Mouse (Mus musculus): Measurements from ENCODE around the gene Bsx.

Bsx gene

DNA sequence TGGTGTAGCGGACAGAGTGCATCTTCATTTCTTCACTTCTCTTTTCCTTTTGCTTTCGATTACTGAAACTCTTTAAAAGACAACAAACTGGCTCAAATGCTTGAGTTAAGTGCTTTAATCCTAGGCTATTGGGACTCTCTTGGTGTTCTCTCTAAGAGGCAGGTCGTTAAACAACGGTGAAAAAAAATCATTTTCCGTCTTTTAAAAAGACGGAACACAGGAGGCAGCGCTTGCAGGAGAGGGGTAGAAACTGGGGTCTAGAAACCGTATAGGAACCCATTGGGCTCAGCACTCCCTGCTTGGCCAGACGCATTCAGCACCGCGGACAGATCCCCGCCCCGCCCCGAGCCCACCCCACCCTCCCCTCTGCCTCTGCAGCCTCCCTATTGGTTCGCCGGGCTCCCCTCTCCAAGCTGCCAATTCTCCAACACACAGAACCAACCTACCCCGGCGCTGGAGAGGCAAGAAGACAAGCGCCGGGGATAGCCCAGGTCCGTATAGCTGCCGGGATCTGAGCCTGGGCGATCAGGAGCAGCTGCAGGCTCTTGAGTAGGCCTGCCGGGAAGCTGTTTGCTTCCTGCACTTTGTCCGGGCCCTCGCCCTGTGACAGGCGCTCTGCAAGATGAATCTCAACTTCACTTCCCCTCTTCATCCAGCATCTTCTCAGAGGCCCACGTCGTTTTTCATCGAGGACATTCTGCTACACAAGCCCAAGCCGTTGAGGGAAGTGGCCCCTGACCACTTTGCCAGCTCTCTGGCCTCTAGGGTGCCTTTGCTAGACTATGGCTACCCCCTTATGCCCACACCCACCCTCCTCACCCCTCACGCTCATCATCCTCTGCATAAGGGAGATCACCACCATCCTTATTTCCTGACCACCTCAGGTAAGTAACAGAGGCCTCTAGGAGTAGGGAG lies at the start of gene Bsx:
TSS of gene Bsx (plus strand) at position 572 of the 915 bp plus-strand sequence.
- peak; percentile 53 for DNase-seq

- DNase-seq, result no peak
Observed at GRCm38 (mm10) chr9:40825601-40826000, 48.3 kb upstream of the Bsx start.

DNA sequence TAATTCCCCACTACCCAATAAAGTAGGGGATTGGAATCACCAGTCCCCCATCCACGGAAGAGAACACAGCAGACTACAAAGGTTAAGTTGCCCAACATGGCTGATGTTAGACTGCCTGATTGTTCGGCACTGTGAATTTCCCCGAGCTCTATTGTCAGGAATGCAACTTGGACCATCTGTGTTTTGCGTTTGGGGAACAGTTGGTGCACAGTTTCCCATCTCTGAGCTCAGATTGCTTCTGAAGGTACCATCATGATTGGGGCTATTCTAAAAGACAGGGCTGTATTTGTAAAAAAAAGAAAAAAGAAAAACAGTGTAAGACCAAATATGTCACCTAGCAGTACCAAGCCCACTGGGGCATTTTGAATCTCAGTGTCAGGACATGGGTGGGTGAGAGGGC lies 46.6 kb upstream of the Bsx start:
- no peak for DNase-seq

DNA sequence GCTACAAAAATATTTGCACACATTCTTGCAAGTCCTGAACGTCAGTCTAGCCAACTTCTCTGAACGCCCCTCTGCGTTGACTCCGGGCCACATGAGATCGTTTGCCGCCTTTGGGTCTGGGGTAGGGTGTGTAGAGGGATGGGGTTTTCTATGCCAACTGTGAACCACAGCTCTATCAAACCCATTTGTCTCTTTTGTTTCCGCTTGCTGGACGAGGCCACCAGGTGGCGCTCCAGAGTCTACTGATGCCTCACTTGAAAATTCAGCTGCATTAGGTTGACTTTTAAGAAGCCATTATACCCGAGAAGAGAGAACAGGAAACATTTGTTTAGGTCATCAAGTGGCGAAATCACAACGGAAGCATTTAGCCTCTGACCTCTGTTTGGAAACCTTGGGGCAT lies 39.4 kb upstream of the Bsx start:
- peak; percentile 75 for DNase-seq

GRCm38 (mm10) chr9:40836681-40837080 lies 37.2 kb upstream of the Bsx start:
- no peak for DNase-seq

GRCm38 (mm10) chr9:40839662-40840061 lies 34.3 kb upstream of the Bsx start:
- no peak for DNase-seq

GRCm38 (mm10) chr9:40851515-40851914 lies 22.4 kb upstream of the Bsx start:
- DNase-seq, result no peak

DNA sequence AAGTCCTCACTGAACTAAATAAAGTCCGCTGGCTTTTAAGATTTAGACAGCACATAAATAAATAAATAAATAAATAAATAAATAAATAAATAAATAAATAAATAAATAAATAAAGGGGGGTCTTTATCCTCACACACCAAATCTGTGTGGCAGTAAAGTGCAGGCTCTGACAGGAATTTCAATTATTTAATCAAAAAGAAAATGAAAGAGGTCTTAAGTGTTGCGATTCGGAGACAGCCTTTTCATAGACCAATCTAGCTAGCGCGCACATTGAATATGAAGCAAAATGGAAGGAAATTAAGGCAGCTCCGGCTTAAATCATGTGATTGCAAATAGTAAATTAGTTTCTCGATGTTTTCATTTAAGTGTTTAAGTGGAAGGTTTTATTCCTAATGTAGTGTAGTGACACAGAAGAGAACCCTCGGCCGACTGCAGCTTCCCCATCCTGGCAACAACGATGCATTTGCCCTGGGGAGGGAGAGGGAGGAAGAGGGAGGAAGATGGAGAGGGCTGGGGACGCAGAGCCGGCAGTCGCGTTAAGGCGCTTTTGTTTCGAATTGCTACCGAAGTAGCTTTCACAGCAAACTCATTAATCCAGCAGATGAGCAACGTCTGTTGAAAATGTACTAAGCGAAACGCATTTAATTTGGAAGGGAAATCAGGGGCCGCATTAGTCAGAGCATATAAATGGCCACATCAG lies 15.3 kb upstream of the Bsx start:
- no peak for DNase-seq

DNA sequence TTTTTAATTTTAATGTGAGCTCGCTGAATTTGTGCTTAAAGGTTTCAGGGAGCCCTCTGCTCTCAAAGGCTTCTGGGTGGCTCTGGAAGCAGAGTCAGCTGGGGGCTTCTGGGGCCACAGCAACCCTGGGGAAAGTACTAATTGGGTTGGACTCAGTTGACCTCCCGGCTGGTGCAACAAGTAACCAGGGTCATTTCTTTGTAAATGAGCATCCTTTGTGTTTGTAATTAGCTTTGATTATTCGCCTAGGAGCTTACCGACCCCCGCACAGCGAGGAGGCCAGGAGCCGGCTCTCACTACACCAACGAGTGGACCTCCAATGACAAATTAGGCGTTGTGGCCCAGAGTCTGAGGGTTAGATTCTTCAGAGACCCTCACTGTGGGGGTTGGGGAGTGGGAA lies 14.7 kb upstream of the Bsx start:
- no peak for DNase-seq

- DNase-seq, result no peak
Observed at GRCm38 (mm10) chr9:40870331-40870730, 3.6 kb upstream of the Bsx start.

DNA sequence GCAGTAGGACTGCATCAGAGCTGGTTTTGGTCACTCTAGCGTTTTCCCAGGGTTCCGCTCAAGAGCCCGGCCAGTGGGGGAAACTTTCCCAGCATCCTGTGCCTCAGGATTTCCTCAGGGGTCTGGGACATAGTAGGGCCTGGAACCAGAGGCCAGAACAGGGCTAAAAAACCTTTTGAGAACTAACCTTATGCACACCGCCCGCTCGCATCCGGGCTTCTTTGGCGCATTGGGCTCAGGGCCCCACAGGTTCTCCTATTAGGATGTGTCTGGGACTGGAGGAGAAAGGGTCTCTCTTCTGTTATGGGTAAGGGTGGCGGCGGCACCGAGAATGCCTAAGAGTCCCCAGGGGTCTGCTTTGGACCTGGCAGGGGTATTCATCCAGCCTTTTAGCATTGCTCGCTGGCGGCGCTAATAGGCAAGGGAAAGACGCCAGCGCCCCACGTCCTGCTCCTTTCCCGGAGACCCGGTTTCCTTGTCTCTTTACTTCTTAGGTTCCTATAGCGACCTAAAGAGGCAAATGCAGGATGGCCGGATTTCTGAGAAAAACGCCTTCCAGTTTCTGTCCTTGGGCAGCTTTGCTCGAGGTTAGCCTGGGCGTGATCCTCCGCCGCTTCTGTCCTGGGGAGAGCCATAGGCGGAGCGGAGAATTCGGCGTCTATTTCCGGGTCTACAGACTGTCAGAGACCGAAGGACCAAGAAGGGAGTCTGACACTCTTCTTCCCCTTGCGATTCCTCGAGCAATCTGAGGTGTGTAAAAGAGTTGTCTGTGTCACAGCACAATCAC lies 2.4 kb upstream of the Bsx start:
- no peak for DNase-seq

DNA sequence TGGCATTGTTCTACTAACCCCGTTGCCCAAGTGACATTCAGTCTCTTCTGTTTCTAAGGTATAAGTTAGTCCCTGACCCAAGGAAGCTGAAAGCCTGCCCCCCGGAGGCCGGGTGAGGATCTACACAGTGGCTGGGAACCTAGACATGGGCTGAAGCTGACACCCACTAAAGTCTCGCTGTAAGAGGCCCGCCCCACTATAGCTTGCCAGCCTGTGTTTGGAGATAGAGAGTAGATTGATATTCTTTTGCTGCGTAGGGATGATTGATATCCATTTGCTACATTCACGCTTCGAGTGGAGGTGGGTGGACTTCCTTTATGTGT lies 1.8 kb upstream of the Bsx start:
- no peak for DNase-seq

DNA sequence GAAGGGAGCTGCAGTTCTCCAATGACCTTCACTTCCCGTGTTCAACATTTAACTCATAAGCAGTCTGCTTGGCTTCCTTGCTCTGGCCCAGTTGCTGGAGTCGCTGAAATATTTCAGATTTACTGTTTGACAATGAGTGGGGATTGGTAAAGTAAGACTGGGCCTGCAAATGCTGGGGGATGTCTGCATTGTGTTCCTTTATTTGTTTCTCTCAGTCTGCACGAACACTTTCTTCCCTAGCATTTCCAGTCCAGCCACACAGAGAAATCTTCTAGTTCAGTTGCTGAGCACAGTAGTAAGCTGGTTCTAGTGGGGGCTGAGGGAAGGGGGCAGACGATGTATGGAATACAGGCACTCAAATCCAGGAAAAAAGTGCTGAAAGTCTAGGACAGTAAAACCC lies 1.0 kb downstream of the Bsx start:
- DNase-seq, result no peak

GRCm38 (mm10) chr9:40875431-40875830 lies 1.5 kb downstream of the Bsx start:
- DNase-seq, result no peak

- DNase-seq, result no peak
Observed at GRCm38 (mm10) chr9:40876164-40876563, 2.2 kb downstream of the Bsx start.

GRCm38 (mm10) chr9:40876693-40877092 lies 2.8 kb downstream of the Bsx start:
- DNase-seq, result no peak

DNA sequence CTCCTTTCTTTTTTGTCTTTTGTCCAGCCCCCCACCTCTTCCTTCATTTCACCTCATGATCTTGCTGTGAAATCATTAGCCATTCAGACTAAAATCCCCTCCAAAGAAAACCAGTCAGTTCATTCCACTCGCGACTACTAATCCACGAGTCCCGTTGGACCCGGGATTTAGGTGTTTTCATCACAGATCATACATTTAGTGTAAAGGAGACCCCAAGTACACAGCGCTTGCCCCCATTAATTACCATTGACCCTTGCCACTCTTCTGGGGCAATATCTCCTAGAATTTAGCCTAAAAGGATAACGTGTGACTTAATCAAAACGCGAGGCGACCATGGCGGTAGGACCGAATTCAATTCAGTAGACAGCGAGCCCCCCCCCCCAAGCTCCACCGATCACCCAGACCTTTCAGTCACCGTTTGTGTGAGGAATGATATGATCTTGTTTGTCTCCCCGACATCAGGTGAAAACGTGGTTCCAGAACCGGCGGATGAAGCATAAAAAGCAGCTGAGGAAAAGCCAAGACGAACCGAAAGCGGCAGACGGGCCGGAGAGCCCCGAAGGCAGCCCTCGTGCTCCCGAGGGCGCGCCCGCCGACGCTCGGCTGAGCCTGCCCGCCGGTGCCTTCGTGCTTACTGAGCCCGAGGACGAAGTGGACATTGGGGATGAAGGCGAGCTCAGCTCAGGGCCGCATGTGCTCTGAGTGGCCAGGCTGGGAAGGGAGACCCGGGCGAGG lies 3.4 kb downstream of the Bsx start:
- DNase-seq, result no peak

GRCm38 (mm10) chr9:40877881-40878235 lies 3.9 kb downstream of the Bsx start:
- no peak for DNase-seq

DNA sequence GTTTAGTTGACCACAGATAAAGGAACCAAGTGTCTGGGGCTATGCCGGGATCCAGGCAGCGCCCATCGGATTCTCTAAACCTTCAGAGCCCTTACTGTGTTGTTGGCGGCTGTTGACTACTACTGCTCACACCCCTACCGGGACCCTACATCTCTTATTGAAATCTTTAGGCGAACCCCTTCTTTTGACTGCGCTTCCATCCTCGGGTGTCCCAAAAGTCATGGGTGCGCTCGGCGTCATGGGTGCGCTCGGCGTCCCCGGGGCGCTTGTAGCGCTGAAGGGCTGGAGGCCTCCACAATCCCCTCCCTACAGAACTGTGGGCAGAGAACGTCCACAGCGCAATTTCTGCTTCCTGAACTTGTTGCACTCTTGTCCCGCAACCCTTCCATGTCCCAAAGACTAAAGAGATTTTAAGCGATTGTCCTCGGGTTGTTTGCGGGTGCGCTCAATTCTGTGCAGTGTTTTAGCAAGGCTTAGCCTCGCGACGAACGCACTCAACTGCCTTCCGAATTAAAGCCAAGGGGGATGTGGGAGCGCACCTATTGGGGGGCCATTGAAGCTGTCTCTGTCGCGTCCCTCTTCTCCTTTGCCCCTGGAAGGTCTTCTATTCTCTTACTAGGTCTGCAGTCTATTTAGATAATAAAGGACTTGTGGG lies 4.5 kb downstream of the Bsx start:
- DNase-seq, result no peak

DNA sequence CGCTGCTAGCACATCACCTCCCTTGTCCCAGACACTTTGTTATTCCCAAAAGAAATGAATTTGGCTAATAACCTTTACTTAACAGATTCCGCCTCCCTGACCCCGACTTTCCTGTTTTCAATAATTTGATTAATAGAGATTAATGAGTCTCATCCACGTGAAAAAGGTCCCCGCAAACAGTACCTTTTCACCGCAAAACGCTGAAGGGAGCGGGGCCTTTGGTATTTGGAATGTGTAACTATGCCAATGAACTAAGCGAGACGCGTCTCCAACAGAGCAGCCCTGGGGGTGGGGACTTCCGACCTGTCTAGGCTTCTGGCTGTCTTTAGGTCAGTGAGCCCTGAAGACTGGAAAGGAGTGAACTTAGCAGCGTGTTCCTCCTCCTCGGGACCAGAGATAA lies 5.1 kb downstream of the Bsx start:
- DNase-seq, result no peak

GRCm38 (mm10) chr9:40885669-40886068 lies 11.7 kb downstream of the Bsx start:
- DNase-seq, result no peak

GRCm38 (mm10) chr9:40889389-40889788 lies 15.5 kb downstream of the Bsx start:
- no peak for DNase-seq

DNA sequence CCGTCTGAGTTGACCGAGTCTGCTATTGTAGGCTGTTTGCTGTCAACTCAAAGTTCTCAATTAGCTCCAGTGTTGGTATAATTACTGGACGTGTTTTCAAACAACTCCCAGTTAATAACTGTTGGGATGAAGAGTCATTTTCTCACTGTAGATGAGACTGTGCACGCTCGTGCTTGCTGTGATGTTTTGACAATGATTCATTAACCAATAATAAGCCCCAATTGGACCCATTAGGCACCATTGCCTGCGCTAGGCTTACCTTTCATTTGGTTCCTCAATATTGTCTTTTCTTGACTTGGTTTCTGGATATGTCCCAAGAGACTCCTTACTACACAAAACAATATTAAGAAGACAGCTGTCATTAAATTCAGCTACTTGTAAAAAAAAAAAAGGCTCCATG lies 18.5 kb downstream of the Bsx start:
- no peak for DNase-seq
